Mouse (Mus musculus): ENCODE results near the gene Fam53b. TPM values are rescaled to one million over a fixed set of nuclear protein-coding genes. Genes with fewer than 3 reads are reported as not detected.

Gene Fam53b
- polyA plus RNA-seq, 1 experiment from 2014 or later = 20.4 TPM

DNA sequence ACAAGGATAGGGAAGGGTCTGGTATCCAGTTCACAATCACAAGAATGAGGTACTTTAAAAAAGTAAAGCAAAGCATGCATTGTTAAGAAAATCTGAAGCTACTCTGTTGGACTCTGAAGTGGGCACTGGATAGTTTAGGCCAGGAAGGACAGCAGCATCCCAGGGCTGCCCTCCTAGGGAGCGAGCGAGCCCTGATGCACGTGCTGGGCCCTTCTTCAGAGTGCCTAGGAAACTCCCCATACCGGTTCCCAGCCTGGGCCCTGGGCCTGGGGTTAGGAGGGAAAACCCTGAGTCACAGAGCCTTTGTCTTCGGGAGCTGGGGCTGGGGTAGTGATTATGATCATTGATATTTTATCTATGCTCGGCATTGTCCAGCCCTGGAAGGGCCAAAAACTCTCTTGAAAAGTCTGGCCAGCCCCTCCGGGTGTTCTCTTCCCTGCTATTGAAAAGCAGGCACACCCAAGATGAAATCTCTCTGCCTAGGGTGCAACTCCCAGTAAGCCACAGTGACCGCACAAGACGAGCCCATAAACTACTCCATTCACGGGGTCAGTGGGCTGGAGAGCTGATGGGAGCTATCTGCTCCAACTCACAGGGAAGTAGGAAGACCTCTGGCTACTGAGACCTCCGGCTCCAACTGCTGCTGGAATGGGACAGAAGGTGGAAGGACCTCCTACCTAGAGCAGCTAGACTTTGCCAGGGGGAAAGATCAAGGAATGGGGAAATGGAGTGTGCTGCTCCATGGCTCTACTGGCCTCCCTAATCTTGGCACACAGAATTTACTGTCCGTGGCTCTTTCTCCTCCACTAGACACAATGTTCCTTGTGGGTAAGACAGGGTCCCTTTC is 45.0 kb downstream of the Fam53b start:
- 80% methylated on average over 12 of the region's 12 CpGs for WGBS
- no peak overlapping the region for H3K27ac ChIP-seq (ENCODE audit: low read depth)
- H3K27me3 ChIP-seq (replicated peaks; ENCODE audit: control insufficient read depth, insufficient read depth, low read length) = no peaks in the 10 kb centered on the region
- no peak overlapping the region for H3K9ac ChIP-seq (ENCODE audit: low read length)
- H3K4me3 ChIP-seq (ENCODE audit: low read depth, low read length) = no peak overlapping the region
- H3K4me1 ChIP-seq (replicated peaks; ENCODE audit: control insufficient read depth, insufficient read depth, low read length) = 0 out of 2 replicates have a peak, but pooled peaks cover 5% of the 10 kb centered on the region
- H3K9me3 ChIP-seq (ENCODE audit: control insufficient read depth, low read length) = no peaks in the 10 kb centered on the region
- H3K4me2 ChIP-seq (ENCODE audit: low read length) = no peak overlapping the region
- DNase-seq (ENCODE audit: low spot score) (no peak), ATAC-seq (replicated peaks; ENCODE audit: low FRiP score, low TSS enrichment, low read depth) (no peak)
- H3K36me3 ChIP-seq (ENCODE audit: control insufficient read depth, insufficient read depth, low read length) = 0 out of 2 replicates have a peak, but pooled peaks cover 11% of the 10 kb centered on the region

DNA sequence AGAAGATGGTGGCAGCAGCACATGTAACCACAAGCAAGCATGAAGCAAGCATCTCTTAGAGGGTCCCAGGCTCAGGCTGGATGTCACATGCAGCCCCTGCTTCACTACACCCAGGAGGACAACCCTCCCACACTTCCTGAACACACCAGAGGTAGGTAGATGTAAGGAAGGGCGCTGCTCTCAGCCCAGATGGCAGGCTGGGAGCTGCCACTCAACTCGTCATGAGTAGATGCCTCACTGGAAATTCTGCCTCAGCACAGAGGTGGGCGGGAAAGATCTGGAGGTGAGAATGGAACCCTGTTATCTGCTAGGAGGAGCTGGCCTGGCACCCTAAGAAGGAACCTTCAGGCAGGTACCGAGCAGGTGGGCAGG is 45.7 kb downstream of the Fam53b start:
- H3K9me3 ChIP-seq (ENCODE audit: control insufficient read depth, low read length) = no peaks in the 10 kb centered on the region
- H3K36me3 ChIP-seq (ENCODE audit: control insufficient read depth, insufficient read depth, low read length) = 0 out of 2 replicates have a peak, but pooled peaks cover 8% of the 10 kb centered on the region
- H3K4me3 ChIP-seq (ENCODE audit: low read depth, low read length) = no peak overlapping the region
- 87% methylated on average over 4 of the region's 4 CpGs for WGBS
- H3K9ac ChIP-seq (ENCODE audit: low read length) = no peak overlapping the region
- H3K4me2 ChIP-seq (ENCODE audit: low read length) = no peak overlapping the region
- DNase-seq (ENCODE audit: low spot score) = no peak
- no peak overlapping the region for H3K27ac ChIP-seq (ENCODE audit: low read depth)
- H3K27me3 ChIP-seq (replicated peaks; ENCODE audit: control insufficient read depth, insufficient read depth, low read length) = no peaks in the 10 kb centered on the region
- H3K4me1 ChIP-seq (replicated peaks; ENCODE audit: control insufficient read depth, insufficient read depth, low read length) = 0 out of 2 replicates have a peak, but pooled peaks cover 5% of the 10 kb centered on the region
- no peak for ATAC-seq (replicated peaks; ENCODE audit: low FRiP score, low TSS enrichment, low read depth)

DNA sequence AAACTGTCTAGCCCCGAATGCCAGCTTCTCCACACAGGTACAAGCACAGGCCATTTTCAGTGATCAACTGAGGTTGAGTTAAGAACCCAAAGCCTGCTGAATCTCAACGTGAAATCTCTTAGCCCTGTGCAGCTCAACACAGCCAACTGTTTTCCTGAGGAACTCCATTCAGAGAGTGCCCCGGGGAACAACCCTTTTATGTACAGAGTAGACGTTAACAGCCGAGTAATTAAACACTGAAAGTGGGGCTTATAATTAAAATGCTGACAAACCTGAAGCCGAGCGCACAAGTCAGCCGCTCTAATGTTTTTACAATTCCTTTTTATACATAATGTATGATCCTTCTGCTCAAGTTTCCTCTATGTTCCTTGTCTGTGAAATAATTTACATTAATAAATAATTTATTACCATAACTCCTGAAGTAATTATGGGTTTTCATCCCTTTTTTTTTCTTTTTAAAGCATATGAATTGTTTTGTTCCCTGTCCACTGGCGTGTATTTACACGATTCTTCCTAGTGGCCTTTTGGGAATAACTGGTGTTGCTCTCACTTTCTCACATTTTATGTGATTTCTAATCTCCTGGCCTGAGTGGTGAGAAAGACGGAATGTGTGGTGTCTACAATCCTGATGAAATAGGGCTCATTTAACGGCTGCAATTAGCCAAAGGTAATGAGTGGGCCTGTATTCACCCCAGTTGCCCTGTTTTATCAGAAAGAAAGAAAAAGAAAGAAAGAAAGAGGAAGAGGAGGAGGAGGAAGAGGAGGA is 46.3 kb downstream of the Fam53b start:
- Histone ChIP-seq H3K9ac (ENCODE audit: low read length) (no peak overlapping the region), H3K27me3 (replicated peaks; ENCODE audit: control insufficient read depth, insufficient read depth, low read length) (no peaks in the 10 kb centered on the region), H3K4me2 (ENCODE audit: low read length) (no peak overlapping the region), H3K4me1 (replicated peaks; ENCODE audit: control insufficient read depth, insufficient read depth, low read length) (0 out of 2 replicates have a peak, but pooled peaks cover 5% of the 10 kb centered on the region), H3K36me3 (ENCODE audit: control insufficient read depth, insufficient read depth, low read length) (0 out of 2 replicates have a peak, but pooled peaks cover 7% of the 10 kb centered on the region), H3K4me3 (ENCODE audit: low read depth, low read length) (no peak overlapping the region), H3K27ac (ENCODE audit: low read depth) (no peak overlapping the region), H3K9me3 (ENCODE audit: control insufficient read depth, low read length) (no peaks in the 10 kb centered on the region)
- no peak for ATAC-seq (replicated peaks; ENCODE audit: low FRiP score, low TSS enrichment, low read depth)
- DNase-seq (ENCODE audit: low spot score) = no peak
- WGBS = 76% methylated on average over 12 of the region's 12 CpGs

DNA sequence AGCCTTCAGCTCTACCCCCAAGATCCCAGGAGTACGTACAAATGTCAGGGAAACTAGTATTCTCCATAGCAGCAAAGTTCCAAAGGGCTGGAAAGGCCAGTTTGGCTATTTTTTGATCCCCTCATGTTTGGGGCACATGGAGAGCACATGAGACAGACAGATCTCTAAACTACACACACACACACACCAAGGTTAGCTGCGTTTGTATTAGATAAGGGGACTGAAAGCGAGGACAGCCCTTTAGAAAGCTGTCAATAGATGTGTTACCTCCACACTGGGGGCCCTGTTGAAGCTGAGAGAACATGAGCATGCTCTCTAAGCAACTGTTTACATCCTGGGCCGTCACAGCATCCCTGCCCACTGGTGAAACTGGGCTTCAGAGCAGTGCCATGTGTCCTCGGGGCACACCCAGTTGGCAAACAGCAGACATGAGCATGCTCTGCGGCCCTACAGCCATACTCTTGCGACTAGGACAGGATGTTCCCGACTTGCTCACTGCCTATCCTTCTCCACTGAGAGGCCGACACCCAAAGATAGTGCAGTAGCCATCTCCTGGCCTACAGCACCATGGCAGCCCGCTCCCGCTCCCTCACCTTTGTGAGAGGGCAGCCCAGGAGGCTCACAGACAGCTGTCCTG is 47.3 kb downstream of the Fam53b start:
- H3K36me3 ChIP-seq (ENCODE audit: control insufficient read depth, insufficient read depth, low read length) = 0 out of 2 replicates have a peak, but pooled peaks cover 7% of the 10 kb centered on the region
- H3K27me3 ChIP-seq (replicated peaks; ENCODE audit: control insufficient read depth, insufficient read depth, low read length) = no peaks in the 10 kb centered on the region
- H3K4me3 ChIP-seq (ENCODE audit: low read depth, low read length) = no peak overlapping the region
- 73% methylated on average over 11 of the region's 11 CpGs for WGBS
- H3K4me1 ChIP-seq (replicated peaks; ENCODE audit: control insufficient read depth, insufficient read depth, low read length) = 0 out of 2 replicates have a peak, but pooled peaks cover 12% of the 10 kb centered on the region
- ATAC-seq (replicated peaks; ENCODE audit: low FRiP score, low TSS enrichment, low read depth) (no peak), DNase-seq (ENCODE audit: low spot score) (no peak)
- no peak overlapping the region for H3K4me2 ChIP-seq (ENCODE audit: low read length)
- H3K27ac ChIP-seq (ENCODE audit: low read depth) = no peak overlapping the region
- H3K9ac ChIP-seq (ENCODE audit: low read length) = no peak overlapping the region
- H3K9me3 ChIP-seq (ENCODE audit: control insufficient read depth, low read length) = no peaks in the 10 kb centered on the region

DNA sequence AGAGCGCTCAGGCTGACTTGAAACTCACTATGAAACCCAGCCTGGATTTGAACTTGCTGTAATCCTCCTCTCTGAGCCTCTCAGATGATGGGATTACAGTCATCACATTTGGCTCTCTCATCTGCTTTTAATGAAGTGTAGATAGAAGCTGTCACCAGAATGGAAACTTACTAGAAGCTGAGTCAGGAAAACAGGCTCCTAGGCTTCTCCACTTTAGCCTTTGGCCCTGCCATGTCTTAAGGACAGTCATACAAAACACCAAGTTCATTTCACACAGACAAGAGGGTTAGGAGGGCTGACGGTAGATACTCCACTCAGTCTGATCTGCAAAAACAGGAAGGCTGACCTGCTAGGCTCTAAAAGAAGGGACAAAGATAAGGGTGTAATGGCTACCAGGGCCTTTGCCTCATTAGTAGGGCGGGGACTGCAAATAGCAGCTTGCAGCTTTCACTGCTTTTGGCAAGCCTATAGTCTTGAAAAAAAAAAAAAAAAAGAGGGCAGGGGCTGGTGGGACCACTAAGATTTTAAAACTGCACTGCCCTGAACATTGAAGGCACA is 48.0 kb downstream of the Fam53b start:
- no peak overlapping the region for H3K27ac ChIP-seq (ENCODE audit: low read depth)

DNA sequence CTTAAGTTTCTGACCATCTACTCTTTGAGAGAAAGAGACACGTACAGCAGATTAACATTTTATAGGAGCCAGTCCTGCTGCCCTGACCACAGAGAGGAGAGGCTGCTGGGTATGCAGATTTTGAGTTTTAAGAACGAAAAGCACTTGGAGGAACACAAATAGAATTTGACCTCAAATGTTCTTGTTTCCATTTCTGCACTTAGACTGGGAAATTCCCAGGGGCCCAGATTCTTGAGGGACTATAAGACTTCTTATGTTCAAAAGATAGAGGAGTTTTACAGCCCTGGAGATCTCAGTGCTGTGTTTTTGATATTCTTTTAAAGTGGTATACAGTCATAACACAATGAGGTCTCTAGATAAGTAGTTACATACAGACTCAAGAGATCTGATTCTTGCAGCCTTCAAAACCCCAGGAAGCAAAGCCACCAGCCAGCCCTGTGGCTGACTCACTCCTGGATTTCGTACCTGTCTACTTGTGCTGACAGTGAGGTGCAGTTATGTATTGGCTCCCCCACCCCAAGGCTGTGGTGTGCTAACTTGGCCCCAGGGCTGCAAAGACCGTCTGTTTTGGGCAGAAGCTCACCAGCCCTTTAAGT is 48.7 kb downstream of the Fam53b start:
- WGBS = 80% methylated on average over 4 of the region's 4 CpGs
- no peak for DNase-seq (ENCODE audit: low spot score)

More for the DNA sequence above, 48.0 kb downstream of the Fam53b start:
- Histone ChIP-seq H3K27me3 (replicated peaks; ENCODE audit: control insufficient read depth, insufficient read depth, low read length) (no peaks in the 10 kb centered on the region), H3K36me3 (ENCODE audit: control insufficient read depth, insufficient read depth, low read length) (0 out of 2 replicates have a peak, but pooled peaks cover 7% of the 10 kb centered on the region), H3K4me1 (replicated peaks; ENCODE audit: control insufficient read depth, insufficient read depth, low read length) (0 out of 2 replicates have a peak, but pooled peaks cover 12% of the 10 kb centered on the region), H3K9me3 (ENCODE audit: control insufficient read depth, low read length) (no peaks in the 10 kb centered on the region), H3K4me2 (ENCODE audit: low read length) (no peak overlapping the region), H3K4me3 (ENCODE audit: low read depth, low read length) (no peak overlapping the region), H3K9ac (ENCODE audit: low read length) (no peak overlapping the region)
- DNase-seq (ENCODE audit: low spot score) (no peak), ATAC-seq (replicated peaks; ENCODE audit: low FRiP score, low TSS enrichment, low read depth) (no peak)
- 75% methylated on average over 3 of the region's 3 CpGs for WGBS

DNA sequence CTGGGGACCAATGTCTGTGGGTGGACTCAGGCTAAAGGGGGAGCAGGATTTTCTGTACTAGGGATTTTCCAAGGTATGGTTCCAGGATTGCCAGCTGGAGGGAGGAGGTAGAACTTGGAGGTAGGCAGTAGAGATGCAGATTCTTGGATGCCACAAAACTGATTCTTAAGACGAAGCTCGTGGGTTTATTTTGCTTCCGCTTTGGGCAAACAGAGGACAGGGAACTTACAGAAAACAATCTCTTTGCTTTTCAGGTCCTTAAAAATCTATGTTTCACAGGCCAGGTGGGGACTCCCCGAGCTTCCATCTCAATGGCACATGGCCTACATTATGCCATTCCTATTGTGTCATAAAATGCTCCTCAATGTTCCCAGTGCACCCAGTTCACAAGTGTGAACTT is 49.4 kb downstream of the Fam53b start:
- WGBS = 92% methylated on average over 4 of the region's 4 CpGs
- Histone ChIP-seq H3K36me3 (ENCODE audit: control insufficient read depth, insufficient read depth, low read length) (peaks cover 6% of the 10 kb centered on the region; the same call in 1 of the 2 replicates), H3K4me2 (ENCODE audit: low read length) (no peak overlapping the region), H3K27me3 (replicated peaks; ENCODE audit: control insufficient read depth, insufficient read depth, low read length) (no peaks in the 10 kb centered on the region), H3K4me3 (ENCODE audit: low read depth, low read length) (no peak overlapping the region), H3K4me1 (replicated peaks; ENCODE audit: control insufficient read depth, insufficient read depth, low read length) (0 out of 2 replicates have a peak, but pooled peaks cover 12% of the 10 kb centered on the region), H3K9ac (ENCODE audit: low read length) (no peak overlapping the region), H3K9me3 (ENCODE audit: control insufficient read depth, low read length) (no peaks in the 10 kb centered on the region), H3K27ac (ENCODE audit: low read depth) (no peak overlapping the region)
- no peak for DNase-seq (ENCODE audit: low spot score)
- no peak for ATAC-seq (replicated peaks; ENCODE audit: low FRiP score, low TSS enrichment, low read depth)

More for the DNA sequence above, 48.7 kb downstream of the Fam53b start:
- Histone ChIP-seq H3K9me3 (ENCODE audit: control insufficient read depth, low read length) (no peaks in the 10 kb centered on the region), H3K4me1 (replicated peaks; ENCODE audit: control insufficient read depth, insufficient read depth, low read length) (0 out of 2 replicates have a peak, but pooled peaks cover 12% of the 10 kb centered on the region), H3K27me3 (replicated peaks; ENCODE audit: control insufficient read depth, insufficient read depth, low read length) (no peaks in the 10 kb centered on the region), H3K4me2 (ENCODE audit: low read length) (no peak overlapping the region), H3K4me3 (ENCODE audit: low read depth, low read length) (no peak overlapping the region), H3K36me3 (ENCODE audit: control insufficient read depth, insufficient read depth, low read length) (peaks cover under 1% of the 10 kb centered on the region; the same call in 1 of the 2 replicates), H3K27ac (ENCODE audit: low read depth) (no peak overlapping the region), H3K9ac (ENCODE audit: low read length) (no peak overlapping the region)
- no peak for ATAC-seq (replicated peaks; ENCODE audit: low FRiP score, low TSS enrichment, low read depth)

DNA sequence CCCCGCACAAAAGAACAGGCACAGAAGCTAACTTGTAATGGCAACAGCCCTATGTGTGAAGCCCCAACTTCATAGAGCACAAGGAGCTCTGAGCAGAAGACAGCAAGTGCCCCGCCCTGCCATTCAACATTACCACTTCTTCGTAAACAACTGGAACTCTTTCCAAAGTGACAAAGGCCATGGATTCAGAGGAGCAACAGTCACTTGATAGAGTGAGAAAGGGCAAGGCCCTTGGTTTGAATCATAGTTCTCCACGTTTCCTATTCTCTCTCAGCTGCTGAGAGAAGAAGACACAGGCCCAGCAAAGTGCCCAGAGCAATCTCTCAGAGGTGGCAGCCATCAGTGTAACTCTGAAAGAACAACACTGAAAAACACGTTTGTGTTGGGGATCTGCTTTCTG is 49.8 kb downstream of the Fam53b start:
- DNase-seq (ENCODE audit: low spot score) = no peak
- H3K9ac ChIP-seq (ENCODE audit: low read length) = no peak overlapping the region
- ATAC-seq (replicated peaks; ENCODE audit: low FRiP score, low TSS enrichment, low read depth) = no peak
- no peaks in the 10 kb centered on the region for H3K9me3 ChIP-seq (ENCODE audit: control insufficient read depth, low read length)
- no peaks in the 10 kb centered on the region for H3K27me3 ChIP-seq (replicated peaks; ENCODE audit: control insufficient read depth, insufficient read depth, low read length)
- no peak overlapping the region for H3K4me3 ChIP-seq (ENCODE audit: low read depth, low read length)
- H3K36me3 ChIP-seq (ENCODE audit: control insufficient read depth, insufficient read depth, low read length) = peaks cover 10% of the 10 kb centered on the region
- WGBS = 85% methylated on average over 5 of the region's 5 CpGs
- H3K4me1 ChIP-seq (replicated peaks; ENCODE audit: control insufficient read depth, insufficient read depth, low read length) = 0 out of 2 replicates have a peak, but pooled peaks cover 12% of the 10 kb centered on the region
- no peak overlapping the region for H3K4me2 ChIP-seq (ENCODE audit: low read length)
- H3K27ac ChIP-seq (ENCODE audit: low read depth) = no peak overlapping the region

Data from intestine, embryonic 14.5 days (tissue).